Mouse (Mus musculus): ENCODE results near the gene Rabep2. TPM values are rescaled to one million over a fixed set of nuclear protein-coding genes. Genes with fewer than 3 reads are reported as not detected.

Rabep2 gene
- total RNA-seq, 2 experiments from 2014 or later: 4.6 to 4.9 TPM

DNA sequence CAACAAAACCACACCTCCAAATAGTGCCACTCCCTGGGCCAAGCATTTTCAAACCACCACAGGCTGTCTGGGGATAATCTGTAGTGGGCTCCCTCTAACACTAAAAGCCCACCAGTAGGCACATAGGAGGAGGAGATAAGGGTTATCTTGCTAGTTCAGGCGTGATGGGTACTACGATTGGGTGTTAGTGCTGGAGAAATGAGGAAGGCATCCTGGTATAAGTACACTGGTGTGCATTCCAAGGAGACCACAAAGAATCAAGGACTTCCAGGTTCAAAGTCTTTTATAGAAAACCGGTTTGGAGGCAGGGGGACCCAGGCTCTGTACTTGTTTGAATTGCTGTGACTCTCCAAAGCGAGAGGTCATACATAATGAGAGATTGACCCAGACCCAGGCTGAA, 405 bp upstream of the Rabep2 start:
- no peak for DNase-seq (ENCODE audit: low spot score)
- intact Hi-C loops (cut with DNase I): no loop called here

DNA sequence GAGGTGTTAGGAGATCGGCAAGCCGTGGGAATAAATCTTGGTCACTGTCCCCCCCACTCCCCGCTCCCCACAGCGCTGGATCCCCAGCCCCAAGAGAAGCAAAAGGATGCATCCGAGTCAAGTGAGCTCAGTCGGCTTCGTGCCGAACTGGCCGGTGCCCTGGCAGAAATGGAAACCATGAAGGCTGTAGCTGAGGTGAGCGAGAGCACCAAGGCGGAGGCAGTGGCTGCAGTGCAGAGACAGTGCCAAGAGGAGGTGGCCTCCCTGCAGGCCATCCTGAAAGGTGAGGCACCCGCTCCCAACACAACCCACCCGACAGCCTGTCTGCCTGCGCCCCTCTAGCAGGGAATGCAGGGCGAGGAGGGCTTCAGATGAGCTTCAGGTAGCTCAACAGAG, 942 bp downstream of the Rabep2 start:
- DNase-seq (ENCODE audit: low spot score): no peak
- intact Hi-C loops (cut with DNase I): no loop called here

GRCm38 (mm10) chr7:126430167-126430566, 1.6 kb downstream of the Rabep2 start:
- no peak for DNase-seq (ENCODE audit: low spot score)
- intact Hi-C loops (cut with DNase I): no loop called here

DNA sequence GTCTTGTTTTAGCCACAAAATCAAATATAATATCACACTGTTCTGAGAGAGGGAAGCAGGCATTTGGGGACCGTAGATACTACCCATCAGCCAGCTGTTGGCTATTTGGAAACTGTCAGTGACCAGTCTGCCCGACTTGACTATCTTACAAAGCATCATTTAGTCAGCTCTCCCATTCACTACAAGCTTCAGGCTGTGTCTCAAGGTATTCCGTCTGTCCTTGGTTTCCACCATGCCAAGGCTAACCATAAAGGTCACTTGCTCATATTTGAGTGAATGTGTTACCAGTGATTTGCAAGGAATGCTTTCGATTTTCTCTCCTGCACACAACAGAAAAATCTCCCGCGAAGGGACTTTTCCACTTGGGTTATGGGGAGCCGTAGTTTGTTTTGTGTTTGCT, 6.2 kb downstream of the Rabep2 start:
- no peak for DNase-seq (ENCODE audit: low spot score)
- intact Hi-C loops (cut with DNase I): no loop called here

GRCm38 (mm10) chr7:126435801-126436200, 7.2 kb downstream of the Rabep2 start:
- intact Hi-C loops (cut with DNase I): no loop called here
- no peak for DNase-seq (ENCODE audit: low spot score)

DNA sequence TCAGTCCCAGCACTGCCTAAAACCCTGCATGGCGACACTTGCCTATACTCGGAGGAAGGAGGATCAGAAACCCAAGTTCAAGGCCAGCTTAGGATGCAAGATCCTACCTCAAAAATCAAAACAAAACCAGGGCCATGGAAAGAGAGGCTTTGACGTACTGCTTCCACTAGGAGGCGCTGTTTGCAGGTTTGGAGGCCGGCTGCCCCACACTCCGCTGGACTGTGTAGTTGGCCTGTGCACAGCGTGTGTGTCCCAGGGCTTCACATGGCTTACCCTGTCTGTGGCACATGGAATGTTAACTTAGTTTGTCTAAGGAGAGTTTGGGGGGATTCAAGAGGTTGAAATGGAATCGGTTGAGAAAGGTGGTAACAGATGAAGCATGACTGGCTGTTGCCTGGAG, 8.3 kb downstream of the Rabep2 start:
- intact Hi-C loops (cut with DNase I): no loop called here
- no peak for DNase-seq (ENCODE audit: low spot score)

DNA sequence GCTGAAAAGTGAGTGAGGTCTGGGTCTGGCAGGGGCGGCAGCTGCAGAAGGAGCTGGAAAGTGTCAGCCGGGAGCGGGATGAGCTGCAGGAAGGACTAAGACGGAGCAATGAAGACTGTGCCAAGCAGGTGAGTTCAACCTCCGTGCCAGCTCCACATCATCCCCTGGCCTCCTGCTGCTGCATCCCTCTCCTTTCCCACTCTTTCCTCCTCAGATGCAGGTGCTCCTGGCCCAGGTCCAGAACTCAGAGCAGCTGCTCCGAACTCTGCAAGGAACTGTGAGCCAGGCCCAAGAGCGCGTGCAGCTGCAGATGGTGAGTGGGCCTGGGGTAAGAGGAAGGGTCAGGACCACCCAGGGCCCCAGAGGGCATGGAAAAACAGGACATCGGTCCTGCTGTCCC, 11.6 kb downstream of the Rabep2 start:
- intact Hi-C loops (cut with DNase I): no loop called here
- DNase-seq (ENCODE audit: low spot score): no peak

DNA sequence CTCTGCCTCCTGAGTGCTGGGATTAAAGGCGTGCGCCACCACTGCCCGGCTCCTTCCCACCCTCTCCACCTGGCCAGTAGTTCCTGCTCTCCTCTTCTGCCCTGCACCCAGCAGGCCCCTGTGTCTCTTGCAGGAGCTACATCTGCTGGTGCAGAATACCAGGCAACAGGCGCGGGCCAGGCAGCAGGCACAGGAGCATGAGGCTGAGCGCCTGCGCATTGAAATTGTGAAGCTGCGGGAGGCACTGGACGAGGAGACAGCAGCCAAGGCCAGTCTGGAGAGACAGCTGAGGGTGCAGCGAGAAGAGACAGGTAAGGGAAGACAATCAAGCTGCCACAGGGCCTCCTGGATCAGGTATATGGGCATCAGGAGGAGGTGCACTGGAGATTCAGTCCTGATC, 15.4 kb downstream of the Rabep2 start:
- DNase-seq (ENCODE audit: low spot score): no peak
- intact Hi-C loops (cut with DNase I): no loop called here

- DNase-seq (ENCODE audit: low spot score): no peak
- intact Hi-C loops (cut with DNase I): no loop called here
These were observed 16.0 kb downstream of the Rabep2 start for GRCm38 (mm10) chr7:126444536-126444935.

DNA sequence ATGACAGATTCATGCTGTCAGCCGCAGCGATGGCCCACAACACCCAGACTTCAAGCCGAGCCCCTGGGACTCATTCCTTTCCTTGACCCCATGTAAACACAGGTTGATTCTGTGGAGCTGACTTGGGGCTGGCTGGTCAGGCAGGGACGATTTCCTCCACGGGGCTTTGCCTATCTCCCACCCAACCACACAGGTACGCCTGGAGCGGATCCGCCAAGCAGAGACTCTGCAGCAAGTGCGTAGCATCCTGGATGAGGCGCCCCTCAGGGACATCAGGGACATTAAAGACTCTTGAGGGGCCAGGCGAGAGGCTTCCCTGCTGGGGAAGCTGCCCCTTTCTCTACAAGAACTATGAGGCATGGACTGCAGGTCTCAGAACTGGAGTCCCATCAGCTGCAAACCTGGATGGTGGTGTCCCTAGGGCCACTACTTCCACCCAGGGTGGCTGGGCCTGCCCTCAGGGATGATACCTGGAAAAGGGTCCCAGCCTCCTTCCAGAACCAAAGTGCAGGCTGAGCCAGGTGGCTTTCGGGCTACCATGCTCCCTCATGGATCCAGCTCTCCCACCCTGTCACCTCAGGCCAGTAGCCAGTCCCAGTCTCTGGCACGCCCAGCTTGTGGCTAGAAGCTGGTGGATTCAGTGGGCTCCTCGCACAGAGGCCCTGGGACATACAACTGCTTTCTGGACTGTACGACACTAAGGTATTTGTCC, 16.7 kb downstream of the Rabep2 start:
- intact Hi-C loops (cut with DNase I): no loop called here
- DNase-seq (ENCODE audit: low spot score): no peak

DNA sequence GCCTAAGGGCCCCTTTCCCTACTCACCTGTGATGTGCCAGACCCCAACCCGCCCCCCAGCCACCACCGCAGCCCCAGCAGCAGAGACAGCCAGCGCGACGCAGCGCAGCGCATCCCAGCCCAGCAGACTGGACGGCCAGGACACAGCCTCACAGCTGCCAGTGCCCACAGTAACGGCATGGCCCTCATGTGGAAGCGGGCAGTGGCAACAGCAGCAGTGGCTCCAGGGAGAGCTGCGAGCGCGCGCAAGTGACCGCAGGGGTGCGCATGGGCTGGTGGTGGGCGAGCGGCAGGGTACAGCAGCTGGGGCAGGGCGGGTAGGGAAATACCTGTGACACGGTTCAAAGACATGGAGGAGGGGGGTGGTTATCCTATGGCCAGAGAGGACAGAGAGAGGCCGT, 17.7 kb downstream of the Rabep2 start:
- intact Hi-C loops (cut with DNase I): no loop called here
- no peak for DNase-seq (ENCODE audit: low spot score)

DNA sequence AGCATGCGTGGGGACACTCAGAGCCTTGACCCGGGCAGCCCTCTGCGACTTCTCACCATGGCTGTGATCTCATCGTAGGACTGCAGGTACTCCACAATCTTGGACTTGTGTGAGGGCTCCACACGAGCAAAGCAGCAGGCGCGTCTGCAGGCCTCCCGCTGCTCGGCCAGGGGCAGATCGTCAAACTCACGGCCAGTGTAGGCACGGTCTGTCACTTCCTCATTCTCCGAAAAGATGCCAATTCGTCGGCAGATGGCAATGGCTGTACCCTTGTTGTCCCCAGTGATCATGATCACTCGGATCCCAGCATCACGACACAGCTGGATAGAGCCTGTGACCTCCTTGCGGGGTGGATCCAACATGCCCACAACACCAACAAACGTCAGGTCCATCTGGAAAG, 19.9 kb downstream of the Rabep2 start:
- DNase-seq (ENCODE audit: low spot score): no peak
- intact Hi-C loops (cut with DNase I): no loop called here

DNA sequence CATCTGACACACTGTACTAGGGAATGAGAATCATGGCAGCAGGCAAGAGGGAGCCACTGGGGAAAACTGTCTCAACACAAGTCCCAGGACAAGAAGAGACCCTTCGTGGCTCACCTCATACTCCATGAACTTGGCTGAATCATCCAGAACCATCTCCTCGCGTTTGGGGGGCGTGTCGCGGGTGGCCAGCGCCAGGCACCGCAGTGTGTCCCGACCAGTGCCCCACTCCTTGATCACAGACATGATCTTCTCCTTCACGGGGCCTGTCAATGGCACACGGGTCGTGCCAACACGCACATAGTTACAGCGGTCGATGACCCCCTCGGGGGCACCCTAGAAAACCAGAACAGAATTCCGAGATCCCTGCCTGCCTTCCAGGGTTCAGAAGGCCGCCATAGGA, 21.4 kb downstream of the Rabep2 start:
- no peak for DNase-seq (ENCODE audit: low spot score)
- intact Hi-C loops (cut with DNase I): no loop called here

GRCm38 (mm10) chr7:126450641-126451040, 22.1 kb downstream of the Rabep2 start:
- intact Hi-C loops (cut with DNase I): no loop called here
- no peak for DNase-seq (ENCODE audit: low spot score)

DNA sequence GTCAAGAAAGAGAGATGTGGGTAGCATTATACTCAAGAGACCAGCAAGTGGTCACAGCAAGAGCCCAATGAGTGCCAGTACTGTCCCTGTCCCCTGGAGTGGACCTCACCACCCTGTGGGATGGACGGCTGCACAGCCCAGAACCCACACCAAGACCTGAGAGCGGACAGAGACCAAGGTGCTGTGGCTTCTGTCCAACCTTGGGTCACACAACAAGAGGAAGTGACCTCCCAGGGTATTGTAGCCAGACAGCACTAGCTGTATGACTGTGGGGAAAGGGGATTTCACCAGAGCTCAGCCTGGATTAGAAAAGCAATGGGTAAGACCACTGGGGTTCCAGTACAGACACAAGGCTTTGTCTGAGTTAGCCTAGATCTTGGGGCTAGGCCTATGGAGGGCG, 23.7 kb downstream of the Rabep2 start:
- DNase-seq (ENCODE audit: low spot score): no peak
- intact Hi-C loops (cut with DNase I): no loop called here

- DNase-seq (ENCODE audit: low spot score): no peak
- intact Hi-C loops (cut with DNase I): no loop called here
These were observed 25.3 kb downstream of the Rabep2 start for GRCm38 (mm10) chr7:126453861-126454260.

DNA sequence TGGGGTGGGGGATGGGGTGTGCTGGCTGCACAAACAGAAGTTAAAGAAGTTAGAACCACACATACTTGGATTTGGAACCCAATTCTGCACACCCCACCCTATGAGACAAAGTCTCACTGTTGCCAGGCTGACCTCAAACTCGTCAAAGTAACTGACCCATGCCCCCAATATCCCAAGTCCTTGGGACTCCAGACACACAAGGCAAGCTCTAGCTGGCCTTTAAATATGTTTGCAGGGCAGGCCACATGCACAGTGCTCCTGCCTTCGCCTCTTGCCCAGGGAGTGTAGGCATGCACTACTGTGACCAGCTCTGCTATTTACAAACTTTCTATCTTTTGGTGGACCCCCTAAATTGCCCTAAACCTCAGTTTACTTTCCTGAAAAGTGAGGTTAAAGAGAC, 26.7 kb downstream of the Rabep2 start:
- DNase-seq (ENCODE audit: low spot score): no peak
- intact Hi-C loops (cut with DNase I): no loop called here

DNA sequence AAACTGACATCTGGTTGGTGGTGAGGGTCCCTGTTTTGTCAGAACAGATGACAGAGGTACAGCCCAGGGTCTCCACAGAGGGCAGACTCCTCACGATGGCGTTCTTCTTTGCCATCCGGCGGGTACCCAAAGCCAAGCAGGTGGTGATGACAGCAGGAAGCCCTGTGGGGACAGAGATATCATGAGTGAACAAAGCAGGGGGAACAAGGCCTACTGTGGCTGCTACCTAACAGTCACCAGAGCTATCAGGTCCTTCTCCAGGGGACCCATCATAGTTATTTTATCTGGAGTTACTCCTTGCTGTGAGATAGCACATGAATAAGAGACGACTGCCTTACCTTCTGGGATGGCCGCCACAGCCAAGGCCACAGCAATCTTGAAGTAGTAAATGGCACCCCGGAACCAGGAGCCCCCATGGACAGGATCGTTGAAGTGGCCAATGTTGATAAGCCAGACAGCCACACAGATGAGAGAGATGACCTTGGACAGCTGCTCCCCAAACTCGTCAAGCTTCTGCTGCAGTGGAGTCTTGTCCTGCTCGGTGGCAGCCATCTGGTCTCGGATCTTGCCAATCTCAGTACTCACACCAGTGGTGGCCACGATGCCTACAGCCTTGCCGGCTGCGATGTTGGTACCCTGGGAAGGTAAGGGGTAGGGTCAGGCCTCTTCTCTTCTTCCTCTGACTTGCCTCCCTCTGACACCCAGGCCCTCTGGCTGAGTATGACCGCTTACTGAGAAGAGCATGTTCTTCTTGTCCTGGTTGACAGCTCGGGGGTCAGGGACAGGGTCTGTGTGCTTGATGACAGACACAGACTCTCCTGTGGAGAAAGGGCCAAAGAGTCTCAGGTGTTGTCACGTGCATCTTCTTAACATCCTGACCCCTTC, 28.1 kb downstream of the Rabep2 start:
- DNase-seq (ENCODE audit: low spot score): no peak
- intact Hi-C loops (cut with DNase I): no loop called here

DNA sequence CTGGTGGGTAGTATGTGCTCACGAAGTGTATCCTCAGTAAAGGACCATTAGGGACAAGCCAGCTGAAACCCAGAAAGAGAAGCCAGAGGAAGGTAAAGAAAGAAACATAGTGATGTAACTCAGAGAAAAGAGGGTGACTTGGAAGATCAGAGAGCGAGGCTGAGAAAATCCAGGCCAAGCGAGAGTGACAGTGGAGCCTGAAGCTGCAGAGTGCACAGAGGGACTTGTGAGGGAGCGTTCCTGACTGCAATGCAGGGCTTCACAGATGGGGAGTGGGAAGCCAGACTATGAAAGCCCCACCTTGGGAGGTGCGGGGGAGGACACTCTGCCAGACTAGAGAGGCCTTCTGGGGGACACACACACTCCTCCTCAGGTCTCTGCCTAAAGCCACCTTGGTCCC, 29.7 kb downstream of the Rabep2 start:
- DNase-seq (ENCODE audit: low spot score): no peak
- intact Hi-C loops (cut with DNase I): no loop called here

DNA sequence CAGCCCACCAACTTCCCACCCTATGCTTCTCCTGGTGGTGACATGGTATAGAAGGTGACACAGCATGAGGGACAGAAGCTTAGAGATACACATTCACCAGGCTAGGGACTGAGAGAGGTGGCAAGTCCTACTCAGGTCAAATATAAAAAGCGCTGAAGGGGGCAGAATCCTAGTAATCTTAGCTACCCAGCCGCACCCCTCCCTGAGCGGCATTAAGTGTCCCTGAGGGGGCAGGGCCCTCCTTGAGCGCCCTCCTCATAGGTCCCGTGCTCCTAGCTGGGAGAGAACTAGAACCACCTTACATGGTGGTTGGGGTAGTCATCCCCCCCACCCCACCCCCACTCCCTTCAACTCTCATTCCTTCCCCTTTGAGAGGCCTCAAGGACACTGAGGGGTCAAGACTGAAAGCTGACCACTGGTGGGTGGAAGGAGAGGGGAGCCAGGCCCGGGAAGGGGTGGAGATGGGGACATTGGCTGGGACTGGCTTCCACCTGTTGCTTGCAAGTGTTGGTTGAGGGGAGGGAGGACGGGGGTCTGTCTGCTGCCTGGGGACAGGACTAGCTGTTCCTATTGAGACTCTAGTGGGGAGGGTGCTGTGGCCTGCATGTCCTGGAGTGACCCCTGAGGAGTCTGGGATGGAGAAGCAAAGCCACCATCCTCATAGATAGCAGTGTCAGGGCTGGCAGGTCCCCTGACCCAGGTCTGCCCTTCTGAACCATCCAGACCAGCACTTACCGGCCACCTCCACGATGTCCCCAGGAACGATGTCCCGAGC, 30.5 kb downstream of the Rabep2 start:
- intact Hi-C loops (cut with DNase I): no loop called here
- DNase-seq (ENCODE audit: low spot score): no peak
